Mouse (Mus musculus) megakaryocyte, embryonic 14.5 days (primary cell): ENCODE results near the gene Gm45837.

Source experiments
- FLI1 ChIP-seq: IDR thresholded peaks from 2 replicates; pipeline ENCODE4 v1.6.1; 2012; ENCODE audit warnings: low read length, inconsistent platforms, mixed read lengths
- GATA1 ChIP-seq: IDR thresholded peaks from 3 replicates; pipeline ENCODE4 v1.6.1; 2012; ENCODE audit warnings: mixed read lengths, low read length, inconsistent platforms, borderline replicate concordance

DNA sequence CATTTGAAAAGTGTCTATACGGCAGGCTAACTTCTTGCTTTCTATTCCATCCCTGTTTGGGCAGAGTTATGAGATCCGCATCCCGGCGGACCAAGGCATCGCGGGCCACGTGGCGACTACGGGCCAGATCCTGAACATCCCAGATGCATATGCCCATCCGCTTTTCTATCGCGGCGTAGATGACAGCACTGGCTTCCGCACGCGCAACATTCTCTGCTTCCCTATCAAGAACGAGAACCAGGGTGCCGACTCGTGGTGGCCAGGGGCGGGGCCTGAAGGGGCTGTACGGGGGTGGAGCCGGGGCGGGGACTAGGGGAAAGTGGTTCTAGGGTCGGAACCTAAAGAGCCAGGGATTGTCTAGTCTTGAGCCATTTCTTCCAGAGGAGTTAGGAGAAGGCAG is 93.8 kb downstream of the Gm45837 start:
- TF ChIP-seq GATA1 = no peak
- no peak for TF ChIP-seq FLI1
